Mouse (Mus musculus): Measurements from ENCODE around the gene Dnah6. TPM values are rescaled to one million over a fixed set of nuclear protein-coding genes. Genes with fewer than 3 reads are reported as not detected.

Dnah6 gene
- polyA plus RNA-seq, 1 experiment, result 0.04 TPM

- 28% methylated on average over 12 of the region's 12 CpGs for WGBS
- peak; percentile 99 for DNase-seq (ENCODE audit: low read depth, low spot score)
These were observed 10.7 kb upstream of the Dnah6 start for GRCm38 (mm10) chr6:73232152-73232584.

- DNase-seq (ENCODE audit: low read depth, low spot score), result no peak
- 72% methylated on average over 3 of the region's 3 CpGs for WGBS
These were observed 7.4 kb upstream of the Dnah6 start for GRCm38 (mm10) chr6:73228881-73229280.

- no peak for DNase-seq (ENCODE audit: low read depth, low spot score)
- 42% methylated on average over 4 of the region's 4 CpGs for WGBS
These were observed 7.0 kb upstream of the Dnah6 start for GRCm38 (mm10) chr6:73228408-73228807.

- 37% methylated on average over 10 of the region's 10 CpGs for WGBS
These were observed 6.1 kb upstream of the Dnah6 start for GRCm38 (mm10) chr6:73227376-73228158.

GRCm38 (mm10) chr6:73222841-73223526 is 1.5 kb upstream of the Dnah6 start:
- DNase-seq (ENCODE audit: low read depth, low spot score), result peak; percentile 82
- whole genome bisulfite sequencing, result 20% methylated on average over 10 of the region's 10 CpGs

More at GRCm38 (mm10) chr6:73227376-73228158, 6.1 kb upstream of the Dnah6 start:
- no peak for DNase-seq (ENCODE audit: low read depth, low spot score)

- 38% methylated on average over 23 of the region's 23 CpGs for WGBS
- DNase-seq (ENCODE audit: low read depth, low spot score), result no peak
These were observed 696 bp upstream of the Dnah6 start for GRCm38 (mm10) chr6:73221958-73222735.

- no peak for DNase-seq (ENCODE audit: low read depth, low spot score)
These were observed 9.8 kb downstream of the Dnah6 start for GRCm38 (mm10) chr6:73211602-73212001.

- 87% methylated on average over 3 of the region's 3 CpGs for WGBS
These were observed 10.4 kb downstream of the Dnah6 start for GRCm38 (mm10) chr6:73211036-73211435.

GRCm38 (mm10) chr6:73210445-73210972 is 10.9 kb downstream of the Dnah6 start:
- no peak for DNase-seq (ENCODE audit: low read depth, low spot score)
- WGBS, result 74% methylated on average over 4 of the region's 4 CpGs

More at GRCm38 (mm10) chr6:73211036-73211435, 10.4 kb downstream of the Dnah6 start:
- DNase-seq (ENCODE audit: low read depth, low spot score), result no peak

GRCm38 (mm10) chr6:73209598-73209997 is 11.9 kb downstream of the Dnah6 start:
- 83% methylated on average over 6 of the region's 6 CpGs for WGBS
- DNase-seq (ENCODE audit: low read depth, low spot score), result no peak

GRCm38 (mm10) chr6:73204937-73205336 is 16.5 kb downstream of the Dnah6 start:
- WGBS, result 60% methylated on average over 4 of the region's 4 CpGs
- no peak for DNase-seq (ENCODE audit: low read depth, low spot score)

GRCm38 (mm10) chr6:73203724-73204123 is 17.7 kb downstream of the Dnah6 start:
- DNase-seq (ENCODE audit: low read depth, low spot score), result no peak
- WGBS, result 76% methylated on average over 2 of the region's 2 CpGs

- 90% methylated on average over 13 of the region's 13 CpGs for WGBS
- DNase-seq (ENCODE audit: low read depth, low spot score), result no peak
These were observed 26.2 kb downstream of the Dnah6 start for GRCm38 (mm10) chr6:73195291-73195690.

- 70% methylated on average over 6 of the region's 6 CpGs for WGBS
- DNase-seq (ENCODE audit: low read depth, low spot score), result no peak
These were observed 30.7 kb downstream of the Dnah6 start for GRCm38 (mm10) chr6:73190756-73191155.

GRCm38 (mm10) chr6:73184276-73184675 is 37.2 kb downstream of the Dnah6 start:
- DNase-seq (ENCODE audit: low read depth, low spot score), result no peak
- 77% methylated on average over 5 of the region's 5 CpGs for WGBS

GRCm38 (mm10) chr6:73182987-73183386 is 38.5 kb downstream of the Dnah6 start:
- 56% methylated on average over 3 of the region's 3 CpGs for WGBS
- DNase-seq (ENCODE audit: low read depth, low spot score), result no peak

GRCm38 (mm10) chr6:73182410-73182809 is 39.0 kb downstream of the Dnah6 start:
- no peak for DNase-seq (ENCODE audit: low read depth, low spot score)
- WGBS, result 31% methylated on average over 3 of the region's 3 CpGs

GRCm38 (mm10) chr6:73182006-73182405 is 39.4 kb downstream of the Dnah6 start:
- 74% methylated on average over 4 of the region's 4 CpGs for WGBS
- DNase-seq (ENCODE audit: low read depth, low spot score), result no peak

- no peak for DNase-seq (ENCODE audit: low read depth, low spot score)
- WGBS, result 64% methylated on average over 3 of the region's 3 CpGs
These were observed 46.3 kb downstream of the Dnah6 start for GRCm38 (mm10) chr6:73175156-73175555.

- 77% methylated on average over 3 of the region's 3 CpGs for WGBS
- DNase-seq (ENCODE audit: low read depth, low spot score), result no peak
These were observed 54.2 kb downstream of the Dnah6 start for GRCm38 (mm10) chr6:73167230-73167629.

Data from large intestine, adult 2 months (tissue).